Mouse (Mus musculus): Measurements from ENCODE around the gene Slc30a2. TPM values are rescaled to one million over a fixed set of nuclear protein-coding genes. Genes with fewer than 3 reads are reported as not detected.

The Slc30a2 gene
- total RNA-seq, 2 experiments from 2014 or later = 13.7 to 17.4 TPM

DNA sequence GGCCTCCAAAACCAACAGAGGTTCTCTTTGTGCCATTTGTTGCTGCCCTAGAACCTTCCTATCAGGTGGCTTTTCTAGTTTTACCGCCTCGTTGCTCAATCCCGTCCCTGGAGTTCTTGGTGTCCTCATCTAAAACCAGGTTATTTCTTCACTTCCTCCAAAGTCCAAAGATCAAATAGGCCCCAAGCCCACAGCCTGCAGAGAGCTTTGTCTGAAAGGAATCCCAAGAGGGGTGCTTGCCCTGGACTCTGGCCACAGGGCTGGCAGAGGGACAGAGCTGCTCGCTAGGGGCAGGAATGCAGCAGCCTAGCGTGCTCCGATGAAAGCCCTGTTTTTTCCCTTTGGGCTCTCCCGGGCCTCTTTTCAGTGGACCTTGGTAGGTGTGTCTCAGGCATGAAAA lies 54.1 kb downstream of the Slc30a2 start:
- peak; percentile 87 for DNase-seq

DNA sequence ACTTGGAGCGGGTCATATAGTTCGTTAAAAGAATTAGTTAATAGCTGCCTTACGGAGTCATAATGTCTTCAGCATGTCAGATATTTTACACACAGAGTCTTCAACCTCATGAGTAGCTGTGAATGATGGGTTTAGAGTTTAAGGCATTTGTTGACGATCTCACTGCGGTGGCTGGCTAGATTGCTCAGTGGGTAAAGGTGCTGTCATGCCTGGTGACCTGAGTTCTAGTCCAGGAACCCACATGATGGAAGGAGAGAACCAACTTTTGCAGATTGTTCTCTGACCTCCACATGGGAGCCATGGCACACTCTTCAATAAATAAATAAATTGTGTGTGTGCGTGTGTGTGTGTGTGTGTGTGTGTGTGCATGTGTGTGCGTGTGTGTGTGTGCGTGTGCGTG lies 54.8 kb downstream of the Slc30a2 start:
- DNase-seq = no peak

DNA sequence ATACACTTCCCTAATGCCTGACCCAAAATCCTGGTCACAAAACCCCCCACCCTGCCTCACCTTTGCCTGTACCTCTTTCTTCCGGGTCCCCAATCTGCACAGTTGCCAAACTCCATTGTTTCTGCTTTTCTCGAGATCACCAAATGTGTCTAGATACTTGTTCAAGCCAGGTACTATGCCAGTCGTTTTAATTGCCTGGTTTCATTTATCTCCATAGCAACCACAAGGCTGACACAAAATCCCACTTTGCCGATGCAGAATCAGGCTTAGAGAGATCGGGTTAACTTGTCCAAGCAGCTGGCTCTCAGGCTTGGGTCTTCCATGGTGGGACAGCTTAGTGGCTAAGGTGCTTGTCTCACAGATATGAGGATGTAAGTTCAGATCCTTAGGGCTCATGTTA lies 57.2 kb downstream of the Slc30a2 start:
- DNase-seq = no peak

DNA sequence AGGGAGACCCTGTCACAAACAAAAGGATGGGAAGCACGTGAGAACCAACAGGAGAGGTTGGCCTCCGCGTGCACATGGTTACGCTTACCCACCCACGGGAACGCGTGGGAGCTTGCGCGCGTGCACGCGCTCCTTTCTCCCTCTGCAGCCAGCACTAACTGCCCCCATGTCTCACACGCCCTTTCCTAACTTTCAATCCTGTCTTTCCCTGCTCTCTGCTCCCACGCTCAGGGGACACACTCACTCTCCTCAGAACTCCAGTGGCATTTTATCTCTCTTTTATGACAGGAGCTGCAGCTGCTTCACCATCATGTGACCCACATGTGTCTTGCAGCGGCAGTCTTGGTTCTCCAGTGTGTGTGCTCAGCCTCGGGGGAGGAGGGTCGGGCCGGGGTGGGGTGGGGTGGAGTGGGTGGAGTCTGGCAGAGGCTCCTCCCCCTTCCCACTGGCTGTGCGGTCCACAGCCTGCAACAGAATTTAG lies 58.2 kb downstream of the Slc30a2 start:
- peak; percentile 72 for DNase-seq

DNA sequence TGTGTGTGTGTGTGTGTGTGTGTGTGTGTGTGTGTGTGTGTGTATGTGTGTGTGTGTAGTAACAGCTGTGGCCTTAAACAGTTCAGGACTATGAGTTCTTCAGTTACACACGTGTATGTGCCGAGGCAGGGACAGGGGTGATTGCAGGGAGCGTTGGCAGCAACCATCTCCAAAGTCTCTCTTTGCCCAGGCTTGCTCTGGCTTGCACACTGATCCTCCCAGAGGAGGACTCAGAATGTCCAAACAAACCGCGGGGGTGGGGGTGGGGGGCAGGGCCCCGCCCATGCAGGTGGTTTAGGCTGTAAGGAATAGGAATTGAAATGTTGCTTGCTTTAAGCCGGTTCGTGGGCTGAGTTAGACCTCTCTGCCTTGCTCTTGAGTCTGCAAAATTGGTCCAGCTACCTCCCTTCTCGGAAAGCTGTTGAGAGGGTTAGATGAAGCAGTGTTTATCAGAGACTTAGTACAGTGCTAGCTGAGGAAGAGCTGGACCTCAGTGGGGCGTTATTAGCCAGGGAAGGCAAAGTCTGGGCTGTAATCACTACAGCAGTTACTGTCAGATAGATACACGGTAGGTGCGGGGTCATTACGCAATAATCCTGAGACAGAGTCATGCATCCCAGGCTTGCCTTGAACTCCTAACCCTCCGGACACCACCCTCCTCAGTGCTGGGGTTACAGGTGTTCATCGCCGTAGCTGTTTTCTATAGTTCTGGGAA lies 59.0 kb downstream of the Slc30a2 start:
- DNase-seq = peak; percentile 32

DNA sequence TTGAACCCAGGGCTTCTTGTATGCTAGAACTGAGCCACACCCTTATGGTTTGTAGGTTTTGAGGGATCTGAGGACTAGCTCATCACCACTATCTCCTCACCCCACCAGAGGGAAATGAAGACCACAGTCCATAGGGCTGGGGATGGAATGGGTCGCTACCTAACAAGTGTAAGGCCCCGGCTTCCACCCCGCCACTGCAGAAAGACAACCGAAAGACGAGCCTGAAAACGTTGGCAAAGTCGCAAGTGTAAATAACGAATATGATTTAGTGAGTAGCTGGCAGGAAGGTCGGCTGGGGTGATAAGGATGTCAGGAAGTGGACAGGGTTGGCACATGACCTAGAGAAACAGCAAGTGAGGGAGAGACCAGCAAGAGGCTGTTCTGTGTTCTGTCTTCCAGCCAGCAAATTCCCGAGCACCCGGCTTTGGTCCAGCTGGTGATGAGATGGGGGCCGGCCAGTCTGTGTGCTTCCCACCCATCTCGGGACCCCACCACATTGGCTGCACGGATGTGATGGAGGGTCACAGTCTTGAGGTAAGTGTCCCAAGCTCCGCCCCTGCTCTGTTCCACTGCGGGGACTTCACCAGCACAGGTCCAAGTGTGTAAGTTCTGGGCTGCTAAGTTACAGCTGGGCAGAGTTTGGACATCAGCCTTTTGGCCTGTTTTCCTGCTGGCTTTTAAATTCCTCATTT lies 59.7 kb downstream of the Slc30a2 start:
- peak; percentile 63 for DNase-seq

DNA sequence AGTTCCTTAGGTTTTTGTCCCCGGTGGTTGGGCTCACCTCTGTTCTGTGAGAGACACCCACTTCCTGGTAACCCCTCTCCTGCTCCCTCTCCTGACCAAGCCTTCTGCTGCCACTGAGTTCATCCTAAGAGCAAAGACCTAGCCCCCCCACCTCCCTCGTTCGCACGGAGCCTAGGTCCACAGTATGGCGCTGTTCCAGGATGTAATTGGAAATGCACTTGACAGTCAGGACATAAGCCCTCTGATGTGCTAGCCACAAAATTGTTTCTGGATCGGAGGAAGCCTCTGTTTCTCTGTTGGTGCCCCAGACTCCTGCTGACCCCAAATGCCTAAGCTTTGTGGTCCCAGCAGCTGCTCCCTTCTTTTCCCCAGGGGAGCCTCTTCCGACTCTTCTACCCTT lies 60.7 kb downstream of the Slc30a2 start:
- no peak for DNase-seq

Other genes starting within 250 kb of the Slc30a2 start
- 10 to 100 TPM; 30.6 to 33.6 TPM for gene Cd52, start 248.1 kb upstream of the Slc30a2 start, total RNA-seq (2021)
- 1 to 10 TPM; 4.1 to 7.5 TPM for gene Ubxn11, start 240.6 kb upstream of the Slc30a2 start, total RNA-seq (2021)
- 100 to 1,000 TPM in 1 of 2 experiments, 10 to 100 TPM in 1; 94.4 to 103 TPM for gene Sh3bgrl3, start 214.4 kb upstream of the Slc30a2 start, total RNA-seq (2021)
- 10 to 100 TPM; 20.8 to 28.2 TPM for gene Cep85, start 156.1 kb upstream of the Slc30a2 start, total RNA-seq (2021)
- not detected for gene Gm7534, start 140.2 kb upstream of the Slc30a2 start, total RNA-seq (2021)
- gene Catsper4, start 115.8 kb upstream of the Slc30a2 start, total RNA-seq (2021) = not detected
- gene Cnksr1, start 104.8 kb upstream of the Slc30a2 start, total RNA-seq (2021) = under 1 TPM; 0.45 to 0.51 TPM
- gene E130218I03Rik, start 99.5 kb upstream of the Slc30a2 start, total RNA-seq (2021) = not detected
- 10 to 100 TPM in 1 of 2 experiments, 1 to 10 TPM in 1; 7.9 to 10.1 TPM for gene Zfp593, start 97.6 kb upstream of the Slc30a2 start, total RNA-seq (2021)
- not detected for gene Gm30191, start 96.2 kb upstream of the Slc30a2 start, total RNA-seq (2021)
- gene Grrp1, start 89.1 kb upstream of the Slc30a2 start, total RNA-seq (2021) = 10 to 100 TPM; 12.3 to 21.7 TPM
- 10 to 100 TPM; 15.8 to 21.3 TPM for gene Pdik1l, start 55.3 kb upstream of the Slc30a2 start, total RNA-seq (2021)
- 1 to 10 TPM; 3.2 to 8.2 TPM for gene Trim63, start 28.1 kb upstream of the Slc30a2 start, total RNA-seq (2021)
- gene Extl1, start 40.7 kb downstream of the Slc30a2 start, total RNA-seq (2021) = 1 to 10 TPM; 1.1 to 3.1 TPM
- gene Pafah2, start 53.1 kb downstream of the Slc30a2 start, total RNA-seq (2021) = 10 to 100 TPM; 20.8 to 22.1 TPM
- 100 to 1,000 TPM; 140 to 156 TPM for gene Stmn1, start 125.1 kb downstream of the Slc30a2 start, total RNA-seq (2021)
- gene Paqr7, start 153.5 kb downstream of the Slc30a2 start, total RNA-seq (2021) = 10 to 100 TPM; 23.5 to 28.6 TPM
- gene Aunip, start 167.8 kb downstream of the Slc30a2 start, total RNA-seq (2021) = 1 to 10 TPM; 2.4 to 3.1 TPM
- gene Mtfr1l, start 192.2 kb downstream of the Slc30a2 start, total RNA-seq (2021) = 100 to 1,000 TPM in 1 of 2 experiments, 10 to 100 TPM in 1; 99.7 to 124 TPM
- gene Selenon, start 209.0 kb downstream of the Slc30a2 start, total RNA-seq (2021) = 10 to 100 TPM; 30.8 to 32.9 TPM